ENCODE assay signal across 8 mouse cellular contexts in genomic region chr11:70334477-70334876, GRCm38 (mm10). TPM values are rescaled to one million over a fixed set of nuclear protein-coding genes. Genes with fewer than 3 reads are reported as not detected.
A peak's percentile ranks its signal among the peaks of the same experiment; 100 is the strongest.
DNase-seq lines count a peak whose midpoint lies in the region; ATAC-seq and TF ChIP-seq lines count a peak whose summit lies in the region.

No protein-coding gene starts in this region.

- H3K4me1 ChIP-seq in kidney, embryonic 15.5 days: no peaks in the 10 kb centered on the region
- no peaks in the 10 kb centered on the region for H3K4me1 ChIP-seq in limb, embryonic 10.5 days

- no peak overlapping the region for H3K27ac ChIP-seq in kidney, embryonic 15.5 days
- H3K27ac ChIP-seq in limb, embryonic 10.5 days: no peak overlapping the region

- CTCF ChIA-PET in Patski (lab: Charles Lee): interaction anchor here (1.3 to 2.3 kb wide), 3 partner anchors 14 to 21 kb away, joined by 3 to 11 read pairs (median 4); partner anchors contain the start of gene Alox15

- H3K27me3 ChIP-seq in kidney, embryonic 15.5 days: peaks cover 23% of the 10 kb centered on the region
- peaks cover 54% of the 10 kb centered on the region for H3K27me3 ChIP-seq in Patski
- no peaks in the 10 kb centered on the region for H3K27me3 ChIP-seq in limb, embryonic 10.5 days (ENCODE audit: low read depth, poor library complexity, severe bottlenecking)

- in situ Hi-C loops in Patski (cut with MboI; ENCODE audit: low pct_unique_long_range_greater_than_20kb): no loop called here

- ATAC-seq in kidney, embryonic 15.5 days (replicated peaks; ENCODE audit: low FRiP score): no peak
- ATAC-seq in Patski: no peak

- no peak overlapping the region for H3K9ac ChIP-seq in kidney, embryonic 15.5 days

- POLR2A ChIA-PET in Patski (lab: Charles Lee): no interaction called here

- DNase-seq in kidney, adult 11 months: peak; percentile 21
- DNase-seq in Patski (ENCODE audit: low read depth, low spot score): no peak
- DNase-seq in cerebellum, postnatal 25 days: peak; percentile 50 to 77
- peak; percentile 79 for DNase-seq in heart, postnatal 4 days
- peak; percentile 62 for DNase-seq in limb, embryonic 10.5 days (ENCODE audit: low spot score)
- DNase-seq in retina, adult 2 months (ENCODE audit: low read depth, low spot score): peak; percentile 16
- DNase-seq in urinary bladder, postnatal 25 days (ENCODE audit: low spot score): peak; percentile 66

- no peaks in the 10 kb centered on the region for H3K9me3 ChIP-seq in kidney, embryonic 15.5 days (replicated peaks)
- H3K9me3 ChIP-seq in limb, embryonic 10.5 days (replicated peaks): no peaks in the 10 kb centered on the region

- H3K4me3 ChIP-seq in kidney, embryonic 15.5 days (replicated peaks): no peak overlapping the region
- H3K4me3 ChIP-seq in limb, embryonic 10.5 days: no peak overlapping the region

- peak; percentile 86 for TF ChIP-seq CTCF in Patski (IDR thresholded peaks at IDR 0.05)

- no peaks in the 10 kb centered on the region for H3K36me3 ChIP-seq in kidney, embryonic 15.5 days
- no peaks in the 10 kb centered on the region for H3K36me3 ChIP-seq in limb, embryonic 10.5 days

- 32% methylated on average over 4 of the region's 4 CpGs for WGBS in kidney, embryonic 15.5 days
- 31% methylated on average over 4 of the region's 4 CpGs for WGBS in limb, embryonic 10.5 days

- no peak overlapping the region for H3K4me2 ChIP-seq in kidney, embryonic 15.5 days

RNA-seq across cellular contexts. Expression of gene Alox12e, which starts 12.0 kb away (rescaled TPM):
- not detected in 2 replicates for polyA plus RNA-seq in kidney, embryonic 15.5 days (2015; fragmentation: Nextera tagmentation; extraction: Ambion mirVana)
- not detected for polyA plus RNA-seq in Patski (2021)
- under 1 TPM in 1 of 2 experiments, not detected in 1; 0.20 TPM for total RNA-seq in heart, postnatal 4 days (2021)
- 0.06 TPM in 1 of 2 replicates, not detected in the other for polyA plus RNA-seq in limb, embryonic 10.5 days (2016; fragmentation: Nextera tagmentation; extraction: Ambion mirVana)

RNA-seq across cellular contexts. Expression of gene Alox15, which starts 17.4 kb away (rescaled TPM):
- polyA plus RNA-seq in kidney, embryonic 15.5 days (2015; fragmentation: Nextera tagmentation; extraction: Ambion mirVana): 1.1 and 2.0 TPM in 2 replicates
- not detected for polyA plus RNA-seq in Patski (2021)
- under 1 TPM; 0.19 to 0.52 TPM for total RNA-seq in heart, postnatal 4 days (2021)
- not detected in 2 replicates for polyA plus RNA-seq in limb, embryonic 10.5 days (2016; fragmentation: Nextera tagmentation; extraction: Ambion mirVana)
